Mouse (Mus musculus) heart, adult 18-20 months (tissue): ENCODE data around the gene Retreg2. TPM values are rescaled to one million over a fixed set of nuclear protein-coding genes. Genes with fewer than 3 reads are reported as not detected.
A peak's percentile ranks its signal among the peaks of the same experiment; 100 is the strongest.

ENCODE experiments used
- DNase-seq, 2 experiments: peaks; one replicate each; pipeline ENCODE4 v3.0.0; 2021 to 2022; ENCODE audit warnings: mixed read lengths in 1 of 2
- total RNA-seq, 2 experiments: library from RNA; stranded (reverse); gene quantifications; 2 replicates each; pipeline ENCODE4 v1.2.3; 2021

Gene Retreg2
- total RNA-seq, 2 experiments from 2014 or later, result 20.3 to 23.0 TPM

GRCm38 (mm10) chr1:75168093-75168471, 25.5 kb downstream of the Retreg2 start:
- DNase-seq, result no peak

- peak; percentile 98 to 99 for DNase-seq
Observed at GRCm38 (mm10) chr1:75168472-75169464, 26.2 kb downstream of the Retreg2 start, which contains the start of gene Zfand2b. Gene Zfand2b (plus strand): TSS chr1:75168646.

GRCm38 (mm10) chr1:75179334-75180104, 36.9 kb downstream of the Retreg2 start:
- peak; percentile 56 to 62 for DNase-seq

- peak; percentile 92 to 93 for DNase-seq
Observed at GRCm38 (mm10) chr1:75180105-75180590, 37.6 kb downstream of the Retreg2 start, which contains the start of gene Abcb6. Gene Abcb6 (minus strand): TSS chr1:75180392.

- DNase-seq, result no peak
Observed at GRCm38 (mm10) chr1:75180741-75181140, 38.2 kb downstream of the Retreg2 start.

- no peak for DNase-seq
Observed at GRCm38 (mm10) chr1:75181377-75181870, 38.8 kb downstream of the Retreg2 start.

- DNase-seq, result no peak
Observed at GRCm38 (mm10) chr1:75182160-75182559, 39.6 kb downstream of the Retreg2 start.

- DNase-seq, result no peak
Observed at GRCm38 (mm10) chr1:75185495-75185894, 42.9 kb downstream of the Retreg2 start.

- no peak for DNase-seq
Observed at GRCm38 (mm10) chr1:75187126-75187525, 44.5 kb downstream of the Retreg2 start.

- no peak for DNase-seq
Observed at GRCm38 (mm10) chr1:75187914-75188483, 45.4 kb downstream of the Retreg2 start.

GRCm38 (mm10) chr1:75190577-75190976, 48.0 kb downstream of the Retreg2 start:
- no peak for DNase-seq

GRCm38 (mm10) chr1:75191258-75191621, 48.7 kb downstream of the Retreg2 start:
- DNase-seq, result no peak

GRCm38 (mm10) chr1:75191622-75192402, 49.2 kb downstream of the Retreg2 start, which contains the start of the genes Ankzf1 and Atg9a:
Gene Ankzf1 (plus strand): TSS chr1:75192151.
Gene Atg9a (minus strand): TSS chr1:75192196.
- DNase-seq, result peak; percentile 96 to 99

- peak in 1 of 2 experiments; percentile 47 for DNase-seq
Observed at GRCm38 (mm10) chr1:75192452-75192851, 49.9 kb downstream of the Retreg2 start.

Other genes with a start within 250 kb of the Retreg2 start
- gene Cryba2, start 249.6 kb upstream of the Retreg2 start, total RNA-seq, result not detected
- gene Cfap65, start 207.2 kb upstream of the Retreg2 start, total RNA-seq, result under 1 TPM in 1 of 2 experiments, not detected in 1; 0.33 TPM
- under 1 TPM; 0.20 to 0.41 TPM for gene Ihh, start 191.1 kb upstream of the Retreg2 start, total RNA-seq
- gene Nhej1, start 17.6 kb upstream of the Retreg2 start, total RNA-seq, result 1 to 10 TPM; 3.8 to 4.6 TPM
- under 1 TPM; 0.32 to 0.49 TPM for gene Slc23a3, start 8.9 kb upstream of the Retreg2 start, total RNA-seq
- gene Cnppd1, start 67 bp upstream of the Retreg2 start, total RNA-seq, result 10 to 100 TPM; 22.5 to 27.4 TPM
- gene Zfand2b, start 25.9 kb downstream of the Retreg2 start, total RNA-seq, result 10 to 100 TPM; 12.1 to 14.1 TPM
- gene Abcb6, start 37.6 kb downstream of the Retreg2 start, total RNA-seq, result 10 to 100 TPM; 28.5 to 29.4 TPM
- 10 to 100 TPM in 1 of 2 experiments, 1 to 10 TPM in 1; 7.8 to 10.8 TPM for gene Ankzf1, start 49.4 kb downstream of the Retreg2 start, total RNA-seq
- 10 to 100 TPM; 58.8 to 68.8 TPM for gene Atg9a, start 49.4 kb downstream of the Retreg2 start, total RNA-seq
- 1 to 10 TPM; 2.0 to 2.5 TPM for gene Glb1l, start 68.0 kb downstream of the Retreg2 start, total RNA-seq
- 10 to 100 TPM; 35.8 to 36.5 TPM for gene Stk16, start 68.1 kb downstream of the Retreg2 start, total RNA-seq
- gene Tuba4a, start 77.1 kb downstream of the Retreg2 start, total RNA-seq, result 1,000 to 10,000 TPM in 1 of 2 experiments, 100 to 1,000 TPM in 1; 973 to 1,125 TPM
- gene A630095N17Rik, start 89.3 kb downstream of the Retreg2 start, total RNA-seq, result not detected
- gene Dnajb2, start 93.6 kb downstream of the Retreg2 start, total RNA-seq, result 100 to 1,000 TPM; 123 to 127 TPM
- gene Ptprn, start 121.7 kb downstream of the Retreg2 start, total RNA-seq, result 1 to 10 TPM; 1.2 to 2.0 TPM
- gene Resp18, start 135.6 kb downstream of the Retreg2 start, total RNA-seq, result not detected
- gene Dnpep, start 175.2 kb downstream of the Retreg2 start, total RNA-seq, result 10 to 100 TPM; 80.9 to 88.3 TPM
- gene Des, start 217.6 kb downstream of the Retreg2 start, total RNA-seq, result 1,000 to 10,000 TPM; 1,347 to 1,386 TPM
- gene Speg, start 232.5 kb downstream of the Retreg2 start, total RNA-seq, result 100 to 1,000 TPM; 115 TPM